Mouse (Mus musculus) C2C12 (cell line): ENCODE measurements around the gene Gm37419. TPM values are rescaled to one million over a fixed set of nuclear protein-coding genes. Genes with fewer than 3 reads are reported as not detected.

Experiments
- H3K27me3 ChIP-seq: one replicate; pipeline ENCODE4 v1.6.1; 2011; ENCODE audit not compliant: control insufficient read depth, insufficient read depth, insufficient read length
- H3K36me3 ChIP-seq: one replicate; pipeline ENCODE4 v1.6.1; 2011; ENCODE audit not compliant: control insufficient read depth, insufficient read depth
- H3K4me3 ChIP-seq: one replicate; pipeline ENCODE4 v1.5.1; 2011; ENCODE audit warnings: mild to moderate bottlenecking, control low read depth; ENCODE audit not compliant: poor library complexity, insufficient read depth, severe bottlenecking
- H3K79me2 ChIP-seq: one replicate; pipeline ENCODE4 v1.6.1; 2011; ENCODE audit not compliant: control insufficient read depth, insufficient read depth
- H3K79me3 ChIP-seq: one replicate; pipeline ENCODE4 v1.6.1; 2011; ENCODE audit warnings: low read depth, control low read depth
- H3ac ChIP-seq: one replicate; pipeline ENCODE3; 2011; ENCODE audit warnings: low read depth; ENCODE audit not compliant: control insufficient read depth, insufficient read length
- CEBPB ChIP-seq: IDR thresholded peaks from one replicate; pipeline ENCODE4 v1.6.1; 2011; ENCODE audit warnings: low read depth, mild to moderate bottlenecking, control low read depth, moderate library complexity
- CTCF ChIP-seq: IDR thresholded peaks from one replicate; pipeline ENCODE4 v1.5.1; 2011; ENCODE audit not compliant: control insufficient read depth, insufficient read depth, insufficient read length
- FOSL1 ChIP-seq: IDR thresholded peaks from one replicate; pipeline ENCODE4 v1.8.0; 2011; ENCODE audit warnings: mild to moderate bottlenecking, low read length; ENCODE audit not compliant: poor library complexity, insufficient read depth, severe bottlenecking
- MAX ChIP-seq: IDR thresholded peaks from one replicate; pipeline ENCODE4 v1.6.1; 2011; ENCODE audit warnings: mild to moderate bottlenecking, control low read depth
- MYOD1 ChIP-seq: IDR thresholded peaks from one replicate; pipeline ENCODE4 v1.6.1; 2011; ENCODE audit warnings: low read depth; ENCODE audit not compliant: control insufficient read depth, insufficient read length
- MYOG ChIP-seq: IDR thresholded peaks from one replicate; pipeline ENCODE4 v1.6.1; 2011; ENCODE audit not compliant: control insufficient read depth, insufficient read length; ENCODE audit errors: extremely low read depth
- USF1 ChIP-seq: IDR thresholded peaks from one replicate; pipeline ENCODE4 v1.6.1; 2011; ENCODE audit warnings: low read depth, mild to moderate bottlenecking, control low read depth, moderate library complexity
- polyA plus RNA-seq: library from polyadenylated mRNA; unstranded; fragments of >200 nt; fragmentation: generic; extraction: Trizol; gene quantifications from one replicate; pipeline ENCODE4 v1.2.1, GENCODE M21; 2012; ENCODE audit warnings: missing spikeins

The Gm37419 gene
- polyA plus RNA-seq, 1 experiment = not detected

DNA sequence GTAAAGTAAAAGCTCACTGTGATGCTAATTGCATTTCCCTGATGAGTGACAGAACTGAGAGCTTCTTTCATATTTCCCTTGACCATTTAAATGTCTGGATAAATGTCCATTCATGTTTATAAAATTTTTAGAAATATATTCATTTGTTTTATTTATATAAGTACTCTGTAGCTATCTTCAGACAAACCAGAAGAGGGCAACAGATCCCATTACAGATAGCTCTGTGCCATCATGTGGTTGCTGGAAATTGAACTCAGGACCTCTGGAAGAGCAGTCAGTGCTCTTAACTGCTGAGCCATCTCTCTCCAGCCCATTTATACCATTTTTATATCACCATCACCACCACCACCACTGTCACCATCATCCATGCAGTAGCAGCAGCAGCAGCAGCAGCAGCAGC, 29.3 kb upstream of the Gm37419 start:
- Histone ChIP-seq H3K4me3 (no peak overlapping the region), H3ac (no peak overlapping the region), H3K79me2 (no peaks in the 10 kb centered on the region), H3K79me3 (no peaks in the 10 kb centered on the region), H3K36me3 (no peaks in the 10 kb centered on the region), H3K27me3 (no peaks in the 10 kb centered on the region)
- no peak for TF ChIP-seq CEBPB

- TF ChIP-seq MYOG (no peak), USF1 (no peak), MYOD1 (no peak), CEBPB (no peak), CTCF (no peak)
These were observed 25.9 kb upstream of the Gm37419 start for GRCm38 (mm10) chr16:23962401-23962800.

DNA sequence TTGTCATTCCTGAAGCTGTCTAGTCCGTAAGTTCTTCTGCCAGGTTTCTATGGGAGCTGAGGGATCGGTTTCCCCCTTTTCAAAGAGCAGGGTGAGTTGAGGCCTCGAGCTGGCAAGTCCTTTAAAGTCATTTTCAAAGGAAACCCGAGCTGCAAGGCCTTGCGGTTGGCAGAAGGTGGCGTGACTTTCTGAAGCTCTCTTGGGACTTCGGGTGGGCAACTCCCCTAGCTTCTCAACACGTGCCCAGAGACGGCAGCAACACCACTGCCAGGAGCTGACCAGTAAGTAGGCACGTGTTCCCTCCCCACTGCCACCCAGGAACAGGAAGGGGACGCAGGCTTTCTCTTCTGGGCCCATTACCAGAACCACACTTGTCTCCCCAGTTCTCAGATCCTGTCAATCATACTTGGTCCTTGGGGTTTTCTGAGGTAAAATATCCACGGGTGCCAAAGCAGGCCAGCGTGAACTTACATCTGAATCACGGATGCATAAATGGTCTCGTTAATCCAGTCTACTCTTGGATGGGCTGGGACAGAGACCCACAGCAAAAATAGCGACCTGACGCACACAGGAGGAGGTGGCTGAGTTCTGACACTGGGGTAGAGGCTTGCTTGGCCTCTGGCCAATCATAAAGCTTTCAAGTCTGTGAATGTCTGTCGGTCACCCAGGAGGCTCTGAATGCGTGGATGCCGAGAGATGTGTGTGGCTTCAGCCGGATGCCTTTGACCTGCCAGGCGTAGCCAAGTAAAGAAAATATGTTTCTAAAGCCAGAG, 24.2 kb upstream of the Gm37419 start:
- TF ChIP-seq MAX (no peak), CEBPB (no peak)
- Histone ChIP-seq H3K79me3 (no peaks in the 10 kb centered on the region), H3ac (no peak overlapping the region), H3K27me3 (no peaks in the 10 kb centered on the region), H3K4me3 (no peak overlapping the region), H3K79me2 (no peaks in the 10 kb centered on the region), H3K36me3 (peaks cover 46% of the 10 kb centered on the region)

More at GRCm38 (mm10) chr16:23962401-23962800, 25.9 kb upstream of the Gm37419 start:
- no peak overlapping the region for H3K4me3 ChIP-seq
- H3K79me2 ChIP-seq = no peaks in the 10 kb centered on the region
- peaks cover 29% of the 10 kb centered on the region for H3K36me3 ChIP-seq
- no peaks in the 10 kb centered on the region for H3K79me3 ChIP-seq
- no peak overlapping the region for H3ac ChIP-seq
- H3K27me3 ChIP-seq = no peaks in the 10 kb centered on the region

DNA sequence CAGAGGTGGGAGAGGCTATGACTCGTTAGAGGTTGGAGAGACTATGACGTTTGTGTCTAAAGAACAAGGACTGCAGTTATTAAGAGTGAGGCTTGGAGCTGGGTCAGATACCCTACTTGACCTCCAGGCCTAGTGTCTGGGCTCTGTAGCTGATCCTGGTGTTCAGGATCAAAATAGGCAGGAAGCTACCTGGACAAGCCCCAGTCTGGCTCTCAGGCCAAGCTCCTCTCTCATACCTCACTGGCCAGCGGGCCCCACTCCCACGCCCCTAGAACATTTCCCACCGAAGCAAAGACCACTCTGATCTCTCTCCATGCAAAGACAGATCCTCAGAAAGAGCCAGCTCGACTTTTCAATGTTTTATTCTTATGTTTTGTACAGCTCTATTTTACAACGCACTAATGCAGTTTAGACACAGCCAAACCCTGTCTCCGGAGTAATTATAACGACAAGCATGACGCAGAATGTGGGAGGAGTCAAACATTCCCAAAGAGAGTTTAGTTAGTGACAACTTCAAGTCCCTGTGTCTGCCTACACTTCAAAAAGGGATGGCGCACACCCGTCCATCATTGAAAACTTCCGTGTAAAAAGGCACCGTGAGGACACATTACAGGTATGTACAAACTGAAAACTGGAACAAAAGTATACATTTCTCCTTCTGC, 23.4 kb upstream of the Gm37419 start:
- no peak for TF ChIP-seq CTCF
- TF ChIP-seq CEBPB = no peak
- TF ChIP-seq MAX = no peak
- TF ChIP-seq USF1 = no peak
- no peak for TF ChIP-seq MYOD1
- no peak for TF ChIP-seq MYOG
- no peak for TF ChIP-seq FOSL1
- no peaks in the 10 kb centered on the region for H3K27me3 ChIP-seq
- H3ac ChIP-seq = no peak overlapping the region
- no peaks in the 10 kb centered on the region for H3K79me3 ChIP-seq
- no peak overlapping the region for H3K4me3 ChIP-seq
- no peaks in the 10 kb centered on the region for H3K79me2 ChIP-seq
- peaks cover 53% of the 10 kb centered on the region for H3K36me3 ChIP-seq

DNA sequence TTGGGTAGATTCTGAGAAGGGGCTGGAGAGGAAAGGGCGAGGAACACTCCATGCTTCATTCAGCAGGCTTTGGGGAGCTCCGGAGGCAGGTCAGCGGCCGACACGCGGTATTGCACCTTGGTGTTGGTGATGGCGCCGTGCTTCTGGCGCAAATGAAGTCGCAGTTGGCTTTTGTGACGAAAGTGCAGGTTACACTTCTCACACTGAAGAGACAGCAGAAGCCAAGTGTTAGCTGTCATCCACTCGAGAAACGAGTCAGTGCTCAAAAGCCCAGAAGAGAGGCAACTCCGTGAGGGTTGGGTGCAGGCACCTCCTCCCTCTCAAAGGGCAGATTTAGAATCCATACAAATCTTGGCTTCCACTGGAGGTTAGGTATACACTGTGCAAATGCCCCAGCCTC, 22.2 kb upstream of the Gm37419 start:
- no peaks in the 10 kb centered on the region for H3K79me2 ChIP-seq
- H3K36me3 ChIP-seq = peaks cover 65% of the 10 kb centered on the region
- H3K27me3 ChIP-seq = no peaks in the 10 kb centered on the region
- H3K79me3 ChIP-seq = no peaks in the 10 kb centered on the region
- H3K4me3 ChIP-seq = no peak overlapping the region
- H3ac ChIP-seq = no peak overlapping the region
- no peak for TF ChIP-seq CTCF
- TF ChIP-seq MYOG = no peak
- no peak for TF ChIP-seq USF1
- TF ChIP-seq CEBPB = no peak
- TF ChIP-seq MYOD1 = no peak
- TF ChIP-seq FOSL1 = no peak
- TF ChIP-seq MAX = no peak

DNA sequence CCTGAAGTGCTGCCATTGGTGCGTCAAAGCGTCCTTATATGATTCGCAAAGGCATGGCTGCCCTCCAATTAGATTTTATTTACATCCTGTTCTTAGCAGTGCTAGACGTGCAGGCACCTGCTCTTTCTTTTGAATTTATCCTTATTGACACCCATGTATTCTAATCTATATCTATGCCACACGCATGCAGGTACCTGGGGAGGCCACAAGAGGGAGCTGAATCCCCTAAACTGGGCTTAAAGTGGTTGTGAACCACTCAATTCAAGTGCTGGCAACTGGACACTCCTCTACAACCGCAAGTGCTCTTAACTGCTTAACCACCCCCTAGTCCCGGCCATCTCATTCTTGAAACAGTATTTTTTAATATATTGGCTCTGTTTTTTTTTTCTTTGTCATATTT, 21.0 kb upstream of the Gm37419 start:
- H3ac ChIP-seq = no peak overlapping the region

More for the DNA sequence above, 21.0 kb upstream of the Gm37419 start:
- Histone ChIP-seq H3K27me3 (no peaks in the 10 kb centered on the region), H3K79me2 (no peaks in the 10 kb centered on the region), H3K4me3 (no peak overlapping the region), H3K36me3 (peaks cover 78% of the 10 kb centered on the region), H3K79me3 (no peaks in the 10 kb centered on the region)
- TF ChIP-seq MYOG = no peak
